Mouse (Mus musculus): ENCODE data around the gene Exoc6b. TPM values are rescaled to one million over a fixed set of nuclear protein-coding genes. Genes with fewer than 3 reads are reported as not detected.
"Not testable (repeated sequence)": the region's sequence is repeated elsewhere in the genome, so short reads cannot be mapped to it uniquely, and the experiment has no call there.

The Exoc6b gene
- polyA plus RNA-seq, 1 experiment from 2014 or later = 52.7 TPM

DNA sequence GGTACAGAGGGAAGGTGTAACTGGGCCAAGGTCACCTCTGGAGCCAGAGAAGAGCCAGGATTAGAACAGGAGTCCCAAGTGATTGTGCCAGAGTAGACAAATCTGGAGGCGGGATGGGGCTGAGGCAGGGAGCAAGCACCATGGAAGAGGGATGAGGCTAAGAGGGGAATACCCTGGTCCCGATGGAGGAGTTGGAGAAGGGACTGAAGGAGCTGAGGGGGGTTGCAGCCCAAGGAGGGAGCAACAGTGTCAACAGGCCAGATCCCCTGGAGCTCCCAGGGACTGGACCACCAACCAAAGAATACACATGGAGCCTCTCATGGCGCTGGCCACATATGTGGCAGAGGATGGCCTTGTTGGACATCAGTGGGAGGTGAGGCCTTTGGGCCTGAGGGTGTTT lies 470.0 kb downstream of the Exoc6b start:
- not testable (repeated sequence) for H3K9me3 ChIP-seq; H3K4me2 ChIP-seq (replicated peaks); H3K9ac ChIP-seq (replicated peaks); H3K36me3 ChIP-seq; H3K4me1 ChIP-seq; H3K27ac ChIP-seq (replicated peaks); ATAC-seq (replicated peaks); H3K27me3 ChIP-seq; H3K4me3 ChIP-seq
- 85% methylated on average over 3 of the region's 3 CpGs for WGBS

DNA sequence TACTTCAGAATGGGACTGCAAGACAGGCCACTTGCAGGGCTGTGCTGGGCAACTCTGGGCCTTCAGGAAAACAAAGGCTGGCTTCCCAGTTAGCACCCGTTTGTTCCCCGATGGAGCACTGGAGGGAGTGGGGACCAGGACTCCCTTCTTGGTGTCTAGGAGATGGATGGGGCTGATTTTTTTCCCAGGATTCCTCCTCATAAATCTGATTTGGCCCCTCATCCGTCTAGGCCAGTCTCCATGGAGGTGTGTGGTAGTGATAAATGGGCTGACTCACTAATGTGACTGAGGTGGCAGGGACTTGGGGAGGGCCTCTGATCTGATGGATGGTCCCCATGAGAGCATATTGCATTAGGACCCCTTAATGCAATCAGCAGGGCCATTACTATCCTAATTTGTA lies 470.6 kb downstream of the Exoc6b start:
- no peak overlapping the region for H3K9ac ChIP-seq (replicated peaks)
- H3K27me3 ChIP-seq = no peaks in the 10 kb centered on the region
- no peak overlapping the region for H3K4me2 ChIP-seq (replicated peaks)
- no peak overlapping the region for H3K27ac ChIP-seq (replicated peaks)
- H3K4me1 ChIP-seq = 0 out of 2 replicates have a peak, but pooled peaks cover 6% of the 10 kb centered on the region
- no peak overlapping the region for H3K4me3 ChIP-seq
- no peak for ATAC-seq (replicated peaks)
- H3K36me3 ChIP-seq = no peaks in the 10 kb centered on the region
- 84% methylated on average over 3 of the region's 3 CpGs for WGBS
- no peaks in the 10 kb centered on the region for H3K9me3 ChIP-seq

DNA sequence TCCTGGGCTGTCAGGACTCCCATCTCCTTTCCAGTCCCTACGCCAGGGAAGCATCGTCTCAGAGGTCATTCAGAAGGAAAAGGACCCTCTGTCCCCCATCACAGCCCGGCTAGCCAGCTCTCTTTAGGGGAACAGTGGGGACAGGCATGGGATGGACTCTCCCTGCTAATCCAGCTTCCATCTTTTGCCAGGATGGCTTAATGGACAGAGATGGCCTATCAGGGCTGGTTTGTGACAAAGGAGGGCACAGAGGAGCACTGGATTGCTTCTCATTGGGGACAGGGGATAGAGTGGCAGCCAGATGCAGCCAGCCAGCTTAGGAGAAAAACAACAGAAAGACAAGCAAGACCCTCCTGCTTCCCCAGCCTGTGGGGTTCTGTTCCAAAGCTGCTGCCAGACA lies 474.7 kb downstream of the Exoc6b start:
- WGBS = 22% methylated on average over 3 of the region's 3 CpGs
- H3K4me2 ChIP-seq (replicated peaks) = no peak overlapping the region
- no peak overlapping the region for H3K9ac ChIP-seq (replicated peaks)
- peaks cover 13% of the 10 kb centered on the region for H3K4me1 ChIP-seq
- H3K27ac ChIP-seq (replicated peaks) = no peak overlapping the region
- H3K4me3 ChIP-seq = no peak overlapping the region
- H3K9me3 ChIP-seq = no peaks in the 10 kb centered on the region
- H3K36me3 ChIP-seq = no peaks in the 10 kb centered on the region
- H3K27me3 ChIP-seq = peaks cover 15% of the 10 kb centered on the region
- no peak for ATAC-seq (replicated peaks)

DNA sequence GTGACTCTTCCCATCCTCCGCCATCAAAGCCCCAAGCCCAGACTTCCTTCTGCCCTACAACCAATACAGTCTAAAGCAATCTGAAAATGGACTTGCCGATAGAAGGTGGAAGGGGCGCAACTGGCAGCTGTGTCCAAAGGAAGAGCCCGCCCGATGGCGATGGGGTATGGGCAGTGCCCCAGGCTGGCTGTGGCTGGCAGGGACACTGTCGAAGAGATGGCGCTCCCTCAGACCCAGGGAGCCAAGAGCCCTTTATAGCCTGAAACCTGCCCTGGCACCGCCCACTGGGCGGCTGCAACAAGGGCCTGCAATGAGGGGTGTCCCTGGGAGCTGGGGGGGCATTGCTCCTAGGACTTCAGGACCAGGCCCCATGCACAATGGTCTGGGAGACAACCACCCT lies 475.6 kb downstream of the Exoc6b start, which contains the start of gene Cyp26b1:
Cyp26b1 (minus strand) TSS at position 216 of the 400 bp plus-strand sequence.
- H3K36me3 ChIP-seq = no peaks in the 10 kb centered on the region
- H3K27me3 ChIP-seq = peaks cover 24% of the 10 kb centered on the region
- no peak within 1 kb of the TSS for H3K4me3 ChIP-seq
- H3K4me2 ChIP-seq (replicated peaks) = no peak within 1 kb of the TSS
- 72% methylated on average over 10 of the region's 10 CpGs for WGBS
- no peaks in the 10 kb centered on the region for H3K9me3 ChIP-seq
- H3K27ac ChIP-seq (replicated peaks) = no peak within 1 kb of the TSS
- peaks cover 22% of the 10 kb centered on the region for H3K4me1 ChIP-seq
- no peak for ATAC-seq (replicated peaks)
- no peak within 1 kb of the TSS for H3K9ac ChIP-seq (replicated peaks)

DNA sequence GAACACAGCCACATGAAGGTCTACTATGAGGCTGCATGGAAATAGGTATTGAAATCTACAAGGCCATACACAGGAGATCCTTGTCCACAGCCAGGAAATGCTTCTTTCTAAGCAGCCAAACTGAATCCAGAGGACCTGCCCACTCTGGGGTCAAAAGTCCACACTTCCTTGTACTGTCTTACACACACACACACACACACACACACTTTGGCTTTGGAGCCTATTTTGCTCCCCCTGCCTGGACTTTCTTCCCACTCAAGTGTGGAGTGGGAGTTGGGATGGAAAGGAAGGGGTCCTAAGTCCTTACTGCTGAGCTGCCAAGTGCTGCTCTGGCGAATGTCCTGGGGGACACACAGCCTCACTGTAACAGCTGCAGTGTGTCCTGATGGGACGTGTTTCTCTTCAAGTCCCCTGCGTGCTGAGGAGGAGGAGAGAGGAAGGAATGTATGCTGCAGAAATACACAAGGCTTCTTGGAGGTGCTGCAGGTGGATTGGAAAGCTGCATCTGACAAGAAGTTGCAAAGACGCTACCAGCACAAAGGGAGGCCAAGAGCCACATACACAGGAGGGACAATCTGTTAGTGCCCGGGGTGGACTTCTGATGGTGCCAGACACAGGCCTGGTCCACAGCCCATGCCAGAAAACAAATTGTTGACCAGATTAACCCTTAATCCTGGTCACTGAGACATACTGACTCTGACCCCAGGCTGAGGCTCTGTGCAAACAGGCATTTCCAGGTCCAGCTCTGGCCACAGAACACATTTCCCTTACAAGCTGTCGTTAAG lies 478.2 kb downstream of the Exoc6b start:
- no peak overlapping the region for H3K4me2 ChIP-seq (replicated peaks)
- H3K27me3 ChIP-seq = peaks cover 47% of the 10 kb centered on the region
- no peak overlapping the region for H3K9ac ChIP-seq (replicated peaks)
- H3K27ac ChIP-seq (replicated peaks) = no peak overlapping the region
- WGBS = 70% methylated on average over 6 of the region's 6 CpGs
- no peaks in the 10 kb centered on the region for H3K36me3 ChIP-seq
- ATAC-seq (replicated peaks) = no peak
- peaks cover 48% of the 10 kb centered on the region for H3K4me1 ChIP-seq
- H3K4me3 ChIP-seq = no peak overlapping the region
- no peaks in the 10 kb centered on the region for H3K9me3 ChIP-seq

DNA sequence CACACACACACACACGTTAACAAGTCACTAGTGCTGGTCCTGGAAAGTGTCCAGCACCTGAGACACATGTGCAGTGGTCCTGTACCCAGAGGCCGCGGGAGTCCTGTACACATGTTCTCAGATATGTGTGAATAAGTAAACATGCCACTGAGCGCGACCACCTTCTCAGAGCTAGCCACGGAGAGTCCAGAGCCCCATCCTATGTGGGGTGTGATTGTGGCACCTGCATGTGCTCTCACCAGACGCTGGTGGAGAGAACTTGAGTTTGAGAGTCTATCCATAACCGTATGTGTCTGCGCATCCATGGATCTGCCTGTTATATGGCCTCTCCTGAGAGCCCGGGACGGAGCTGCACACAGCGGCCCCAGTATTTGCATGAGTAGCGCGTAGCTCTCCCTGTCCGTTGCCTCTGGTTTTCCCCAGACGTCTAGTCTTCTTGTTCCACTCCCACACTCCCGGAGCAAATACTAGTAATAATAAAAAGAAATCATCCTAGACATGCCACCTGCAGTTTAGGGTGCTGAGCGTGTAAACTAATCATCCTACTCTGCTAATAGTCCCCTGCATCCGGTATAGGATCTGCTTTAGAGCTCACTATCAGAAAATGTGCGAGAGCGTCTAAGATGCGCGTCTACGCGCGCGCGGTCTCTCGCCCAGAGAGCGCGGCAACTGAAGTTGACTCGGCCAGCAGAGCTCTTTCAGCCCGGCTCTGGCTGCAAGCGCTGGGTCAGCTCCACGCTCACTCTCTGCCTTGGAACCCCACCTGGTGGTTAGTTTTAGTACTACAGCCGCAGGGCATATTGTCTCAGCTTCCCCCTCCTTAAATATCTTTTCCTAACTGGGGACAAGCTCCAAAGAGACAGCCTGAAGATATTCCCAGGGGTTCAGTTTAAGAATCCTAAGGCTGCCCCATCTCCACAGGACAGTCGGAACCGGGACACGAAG lies 479.3 kb downstream of the Exoc6b start:
- peak; percentile 64 for ATAC-seq (replicated peaks)
- WGBS = 3% methylated on average over 39 of the region's 39 CpGs
- Histone ChIP-seq H3K4me3 (peak overlapping the region; percentile 26), H3K36me3 (no peaks in the 10 kb centered on the region), H3K4me1 (peaks cover 59% of the 10 kb centered on the region), H3K9ac (replicated peaks) (no peak overlapping the region), H3K9me3 (no peaks in the 10 kb centered on the region), H3K4me2 (replicated peaks) (peak overlapping the region; percentile 93), H3K27ac (replicated peaks) (no peak overlapping the region), H3K27me3 (peaks cover 58% of the 10 kb centered on the region)

DNA sequence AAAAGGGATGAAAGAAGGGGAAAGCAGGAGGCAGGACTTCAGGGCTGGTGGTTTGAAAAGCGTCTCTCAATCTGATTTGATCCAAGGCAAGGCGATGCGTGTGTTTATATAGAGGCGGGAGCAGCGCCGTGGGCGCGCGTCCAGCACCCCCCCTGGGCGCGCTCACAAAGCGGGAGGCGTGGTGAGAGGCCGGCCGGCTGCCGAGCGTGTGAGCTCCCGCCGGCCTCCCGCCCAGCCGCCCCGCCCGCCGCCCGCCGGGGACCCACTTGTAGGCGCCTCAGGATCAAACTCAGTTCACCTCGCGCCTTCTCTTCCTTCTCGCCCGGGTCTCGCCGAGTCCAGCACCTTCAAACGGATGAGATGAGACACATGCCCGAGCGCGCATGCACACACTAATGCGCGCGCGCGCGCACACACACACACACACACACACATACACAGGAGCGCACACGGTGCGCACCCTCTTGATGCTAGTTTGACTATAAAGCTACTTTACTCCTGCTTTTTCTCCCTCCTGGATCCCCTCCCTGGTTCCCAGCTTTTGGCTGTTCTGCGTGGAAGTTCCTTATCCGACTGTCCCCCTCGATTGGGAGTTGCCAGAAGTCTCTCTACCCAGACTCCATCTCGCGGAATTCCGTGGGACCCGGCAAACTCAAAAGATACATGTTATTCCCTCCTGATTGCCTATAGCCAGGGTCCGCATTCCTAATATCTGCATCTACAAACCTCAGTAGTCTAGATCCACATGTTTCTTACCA lies 480.2 kb downstream of the Exoc6b start:
- Histone ChIP-seq H3K4me1 (peaks cover 62% of the 10 kb centered on the region), H3K9ac (replicated peaks) (peak overlapping the region; percentile 27), H3K9me3 (no peaks in the 10 kb centered on the region), H3K27ac (replicated peaks) (no peak overlapping the region), H3K4me2 (replicated peaks) (peak overlapping the region; percentile 93), H3K4me3 (peak overlapping the region; percentile 49), H3K36me3 (no peaks in the 10 kb centered on the region), H3K27me3 (peaks cover 68% of the 10 kb centered on the region)
- under 1% methylated on average over 51 of the region's 54 CpGs for WGBS
- ATAC-seq (replicated peaks) = peak; percentile 42; the same call in 1 of the 2 replicates

DNA sequence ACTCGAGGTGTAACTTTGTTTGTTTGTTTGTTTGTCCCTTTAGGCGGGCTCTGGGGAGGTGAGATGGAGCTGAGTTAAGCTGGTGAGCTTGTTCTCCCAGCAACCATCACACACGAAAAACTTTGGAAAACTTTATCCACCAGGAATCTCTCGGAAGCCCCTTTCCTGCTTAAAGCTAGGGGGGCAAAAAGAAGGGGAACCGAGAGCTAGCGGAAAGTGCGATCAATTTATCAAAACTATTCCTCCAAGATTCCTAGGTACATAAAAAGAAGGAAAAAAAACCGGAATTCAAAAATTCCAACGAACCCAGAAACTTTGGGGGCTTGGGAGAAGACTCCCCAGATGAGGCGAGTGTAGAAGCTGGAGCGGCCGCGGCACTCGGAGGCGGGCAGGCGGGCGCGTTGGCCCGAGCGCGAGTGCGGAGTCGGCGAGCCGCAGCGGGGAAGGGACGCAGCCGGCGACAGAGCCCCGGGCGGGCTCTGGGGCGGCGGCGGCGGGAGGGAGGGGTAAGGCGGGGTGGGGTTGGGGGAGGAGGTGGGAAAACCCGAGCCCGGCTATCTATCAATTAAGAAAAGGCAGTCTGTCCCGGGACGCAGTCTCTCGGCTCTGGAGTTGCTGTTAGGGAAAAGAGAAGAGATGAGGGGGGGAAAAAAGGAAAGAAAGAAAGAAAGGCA lies 481.0 kb downstream of the Exoc6b start:
- H3K9ac ChIP-seq (replicated peaks) = peak overlapping the region; percentile 27
- no peak for ATAC-seq (replicated peaks)
- no peak overlapping the region for H3K27ac ChIP-seq (replicated peaks)
- peak overlapping the region; percentile 49 for H3K4me3 ChIP-seq
- H3K4me1 ChIP-seq = peaks cover 69% of the 10 kb centered on the region
- WGBS = under 1% methylated on average over 41 of the region's 41 CpGs
- H3K9me3 ChIP-seq = no peaks in the 10 kb centered on the region
- peak overlapping the region; percentile 93 for H3K4me2 ChIP-seq (replicated peaks)
- H3K27me3 ChIP-seq = peaks cover 75% of the 10 kb centered on the region
- no peaks in the 10 kb centered on the region for H3K36me3 ChIP-seq

DNA sequence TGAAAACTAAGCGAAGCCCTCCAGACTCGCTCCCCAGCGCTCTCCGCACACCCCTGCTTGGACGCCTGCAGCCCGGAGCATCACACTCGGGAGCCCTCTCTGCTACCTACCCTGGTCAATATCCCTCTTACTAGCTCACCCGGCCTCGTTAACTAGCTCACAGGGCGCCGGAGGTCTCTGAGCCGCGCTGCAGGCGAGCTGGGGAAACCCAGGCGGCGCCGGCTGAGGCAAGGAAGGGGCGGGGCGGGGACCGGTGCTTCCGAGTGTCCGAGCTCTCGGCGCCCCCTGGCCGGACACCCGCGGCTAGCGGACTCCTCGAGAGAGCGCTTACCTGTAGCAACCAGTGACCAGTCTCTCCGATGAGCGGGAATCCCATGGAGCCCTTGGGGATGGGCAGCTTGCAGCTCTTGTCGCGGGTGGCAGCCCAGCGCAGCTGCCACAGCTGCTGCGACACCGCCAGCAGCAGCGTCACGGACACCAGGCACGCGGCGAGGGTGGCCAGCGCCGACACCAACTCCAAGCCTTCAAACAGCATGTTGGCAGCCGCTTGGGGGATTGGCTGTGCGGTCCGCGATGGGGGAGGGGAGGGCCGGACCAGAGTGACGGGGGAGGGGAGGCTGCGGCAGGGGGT lies 481.7 kb downstream of the Exoc6b start:
- Histone ChIP-seq H3K36me3 (no peaks in the 10 kb centered on the region), H3K4me2 (replicated peaks) (peak overlapping the region; percentile 93), H3K4me3 (peak overlapping the region; percentile 49), H3K27me3 (peaks cover 83% of the 10 kb centered on the region), H3K27ac (replicated peaks) (no peak overlapping the region), H3K9me3 (no peaks in the 10 kb centered on the region), H3K9ac (replicated peaks) (peak overlapping the region; percentile 25; the same call in 1 of the 2 replicates), H3K4me1 (peaks cover 73% of the 10 kb centered on the region)
- no peak for ATAC-seq (replicated peaks)
- WGBS = 1% methylated on average over 50 of the region's 51 CpGs

DNA sequence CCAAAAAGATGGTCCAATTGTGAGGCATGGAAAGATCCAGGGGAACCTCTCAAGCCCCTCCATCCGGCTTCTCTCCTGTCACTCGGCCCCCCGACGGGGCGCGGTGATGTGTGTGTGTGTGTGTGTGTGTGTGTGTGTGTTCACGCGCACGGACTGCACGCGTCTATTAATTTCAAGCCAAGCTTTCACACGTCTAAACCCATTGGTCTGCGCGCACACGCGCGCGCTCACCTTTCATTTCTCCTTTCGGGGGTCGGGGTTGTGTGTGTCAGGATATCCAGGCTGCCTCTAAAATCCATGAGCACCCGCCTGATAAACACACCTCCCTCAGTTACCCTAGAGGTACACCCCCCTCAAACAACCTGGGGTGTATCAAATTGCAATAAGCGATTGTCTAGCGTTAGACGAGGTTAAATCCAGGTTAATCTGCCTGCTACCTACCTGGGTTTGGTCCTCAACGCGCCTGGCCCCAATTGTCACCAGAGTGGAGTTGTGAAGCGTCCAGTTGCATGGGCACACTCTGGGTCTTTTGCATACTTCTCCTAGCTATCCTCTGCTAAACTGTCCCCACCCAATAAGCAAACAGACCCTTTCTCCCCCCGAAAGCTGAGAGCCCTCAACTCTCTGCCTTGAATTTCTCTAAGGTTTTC lies 482.6 kb downstream of the Exoc6b start:
- Histone ChIP-seq H3K27me3 (peaks cover 92% of the 10 kb centered on the region), H3K9ac (replicated peaks) (no peak overlapping the region), H3K4me3 (peak overlapping the region; percentile 49), H3K27ac (replicated peaks) (no peak overlapping the region), H3K4me2 (replicated peaks) (0 out of 2 replicates have a peak overlapping the region, but pooled peaks have one; percentile 11), H3K9me3 (no peaks in the 10 kb centered on the region), H3K36me3 (no peaks in the 10 kb centered on the region), H3K4me1 (peaks cover 73% of the 10 kb centered on the region)
- WGBS = 2% methylated on average over 28 of the region's 28 CpGs
- no peak for ATAC-seq (replicated peaks)
